17 mouse cellular contexts compared by ENCODE assay signal in genomic region chr2:130351758-130352339, GRCm38 (mm10). TPM values are rescaled to one million over a fixed set of nuclear protein-coding genes. Genes with fewer than 3 reads are reported as not detected.
DNase-seq lines count a peak whose midpoint lies in the region; ATAC-seq lines count a peak whose summit lies in the region.
"Had no signal": no experiment of that assay in that cellular context is flagged by ENCODE, and none has a peak within 500 bp of the region (broad histone marks: within the 10 kb centered on the region; RNA-seq: fewer than 3 reads in every experiment).

No protein-coding gene starts in this region.

- H3K27ac ChIP-seq in midbrain, embryonic 14.5 days (replicated peaks; ENCODE audit: low read depth, low read length): 0 out of 2 replicates have a peak overlapping the region, but pooled peaks have one; percentile 52
- H3K27ac ChIP-seq in midbrain, embryonic 11.5 days (ENCODE audit: low read depth, low read length): no peak overlapping the region
- peak overlapping the region; percentile 54 for H3K27ac ChIP-seq in forebrain, embryonic 12.5 days
- H3K27ac ChIP-seq in hindbrain, embryonic 13.5 days: peak overlapping the region; percentile 55
- H3K27ac ChIP-seq in midbrain, embryonic 15.5 days: no peak overlapping the region
- H3K27ac ChIP-seq: embryonic facial prominence, embryonic 15.5 days; lung, embryonic 15.5 days had no signal

- no peaks in the 10 kb centered on the region for H3K27me3 ChIP-seq in midbrain, embryonic 14.5 days (ENCODE audit: control insufficient read depth, insufficient read depth, low read length)
- H3K27me3 ChIP-seq in midbrain, embryonic 11.5 days (ENCODE audit: control insufficient read depth, insufficient read depth, low read length): no peaks in the 10 kb centered on the region
- H3K27me3 ChIP-seq in forebrain, embryonic 12.5 days: no peaks in the 10 kb centered on the region
- peaks cover 2% of the 10 kb centered on the region; the same call in 1 of the 2 replicates for H3K27me3 ChIP-seq in hindbrain, embryonic 13.5 days
- H3K27me3 ChIP-seq in midbrain, embryonic 15.5 days (replicated peaks): no peaks in the 10 kb centered on the region

- DNase-seq in midbrain, embryonic 14.5 days: peak; percentile 63
- no peak for DNase-seq in midbrain, embryonic 11.5 days (ENCODE audit: low spot score, missing footprints)
- no peak for DNase-seq in kidney, postnatal 10 days
- DNase-seq: adrenal gland, postnatal 25 days; kidney, adult 2 months; liver had no signal

- H3K4me2 ChIP-seq in midbrain, embryonic 14.5 days (ENCODE audit: low read length): no peak overlapping the region
- H3K4me2 ChIP-seq in midbrain, embryonic 11.5 days: no peak overlapping the region
- no peak overlapping the region; the same call in 1 of the 2 replicates for H3K4me2 ChIP-seq in forebrain, embryonic 12.5 days
- no peak overlapping the region for H3K4me2 ChIP-seq in hindbrain, embryonic 13.5 days
- H3K4me2 ChIP-seq in midbrain, embryonic 15.5 days: no peak overlapping the region
- H3K4me2 ChIP-seq: embryonic facial prominence, embryonic 15.5 days; lung, embryonic 15.5 days had no signal

- H3K4me1 ChIP-seq in midbrain, embryonic 14.5 days (ENCODE audit: control insufficient read depth, insufficient read depth, low read length): peaks cover 8% of the 10 kb centered on the region
- no peaks in the 10 kb centered on the region for H3K4me1 ChIP-seq in midbrain, embryonic 11.5 days (ENCODE audit: control insufficient read depth, insufficient read depth, low read length)
- peaks cover 15% of the 10 kb centered on the region for H3K4me1 ChIP-seq in forebrain, embryonic 12.5 days
- peaks cover 12% of the 10 kb centered on the region for H3K4me1 ChIP-seq in hindbrain, embryonic 13.5 days (replicated peaks)
- H3K4me1 ChIP-seq in midbrain, embryonic 15.5 days: peaks cover 8% of the 10 kb centered on the region
- H3K4me1 ChIP-seq: embryonic facial prominence, embryonic 15.5 days; lung, embryonic 15.5 days had no signal

- no peak overlapping the region for H3K4me3 ChIP-seq in midbrain, embryonic 14.5 days (replicated peaks; ENCODE audit: low read depth, low read length)
- H3K4me3 ChIP-seq in midbrain, embryonic 11.5 days (ENCODE audit: low read depth, low read length): no peak overlapping the region
- no peak overlapping the region for H3K4me3 ChIP-seq in forebrain, embryonic 12.5 days (replicated peaks)
- no peak overlapping the region for H3K4me3 ChIP-seq in hindbrain, embryonic 13.5 days
- H3K4me3 ChIP-seq in midbrain, embryonic 15.5 days: no peak overlapping the region
- H3K4me3 ChIP-seq: embryonic facial prominence, embryonic 15.5 days; lung, embryonic 15.5 days; megakaryocyte, embryonic 14.5 days had no signal

- H3K9ac ChIP-seq in midbrain, embryonic 14.5 days (replicated peaks; ENCODE audit: low read length): no peak overlapping the region
- H3K9ac ChIP-seq in midbrain, embryonic 11.5 days (ENCODE audit: low read length): no peak overlapping the region
- no peak overlapping the region for H3K9ac ChIP-seq in forebrain, embryonic 12.5 days
- no peak overlapping the region for H3K9ac ChIP-seq in hindbrain, embryonic 13.5 days
- H3K9ac ChIP-seq in midbrain, embryonic 15.5 days: no peak overlapping the region
- H3K9ac ChIP-seq: embryonic facial prominence, embryonic 15.5 days; lung, embryonic 15.5 days had no signal

- no peaks in the 10 kb centered on the region for H3K9me3 ChIP-seq in midbrain, embryonic 14.5 days (ENCODE audit: control insufficient read depth, low read length)
- H3K9me3 ChIP-seq in midbrain, embryonic 11.5 days (ENCODE audit: control insufficient read depth, low read length): no peaks in the 10 kb centered on the region
- no peaks in the 10 kb centered on the region for H3K9me3 ChIP-seq in forebrain, embryonic 12.5 days
- no peaks in the 10 kb centered on the region for H3K9me3 ChIP-seq in hindbrain, embryonic 13.5 days
- H3K9me3 ChIP-seq in midbrain, embryonic 15.5 days: no peaks in the 10 kb centered on the region
- H3K9me3 ChIP-seq: embryonic facial prominence, embryonic 15.5 days; lung, embryonic 15.5 days; megakaryocyte, embryonic 14.5 days had no signal

- H3K36me3 ChIP-seq in midbrain, embryonic 14.5 days (ENCODE audit: control insufficient read depth, insufficient read depth, low read length): no peaks in the 10 kb centered on the region
- H3K36me3 ChIP-seq in midbrain, embryonic 11.5 days (ENCODE audit: control insufficient read depth, insufficient read depth, low read length): no peaks in the 10 kb centered on the region
- H3K36me3 ChIP-seq in forebrain, embryonic 12.5 days (replicated peaks): no peaks in the 10 kb centered on the region
- H3K36me3 ChIP-seq in hindbrain, embryonic 13.5 days: no peaks in the 10 kb centered on the region
- H3K36me3 ChIP-seq in midbrain, embryonic 15.5 days (replicated peaks): no peaks in the 10 kb centered on the region
- H3K36me3 ChIP-seq: embryonic facial prominence, embryonic 15.5 days; lung, embryonic 15.5 days had no signal

- WGBS in midbrain, embryonic 14.5 days: 19% methylated on average over 5 of the region's 5 CpGs
- WGBS in midbrain, embryonic 11.5 days: 43% methylated on average over 5 of the region's 5 CpGs
- WGBS in forebrain, embryonic 12.5 days: 24% methylated on average over 5 of the region's 5 CpGs
- 23% methylated on average over 5 of the region's 5 CpGs for WGBS in hindbrain, embryonic 13.5 days
- WGBS in midbrain, embryonic 15.5 days: 26% methylated on average over 5 of the region's 5 CpGs

- peak; percentile 89 for ATAC-seq in midbrain, embryonic 14.5 days (ENCODE audit: low FRiP score, low TSS enrichment)
- no peak for ATAC-seq in midbrain, embryonic 11.5 days (ENCODE audit: low FRiP score)
- peak; percentile 97 for ATAC-seq in forebrain, embryonic 12.5 days (ENCODE audit: low FRiP score)
- ATAC-seq in hindbrain, embryonic 13.5 days (ENCODE audit: low FRiP score): peak; percentile 94
- peak; percentile 86 for ATAC-seq in midbrain, embryonic 15.5 days (replicated peaks)
- ATAC-seq in erythroblast, adult 5-6 weeks (replicated peaks; ENCODE audit: low FRiP score, poor library complexity, severe bottlenecking): no peak

RNA-seq across cellular contexts. Expression of gene Cpxm1, which starts 45.5 kb away (rescaled TPM):
- 13.0 and 15.3 TPM in 2 replicates for polyA plus RNA-seq in midbrain, embryonic 14.5 days (2014; fragmentation: Nextera tagmentation; extraction: Ambion mirVana)
- polyA plus RNA-seq in midbrain, embryonic 11.5 days (2014; fragmentation: Nextera tagmentation; extraction: Ambion mirVana): 26.7 and 27.8 TPM in 2 replicates
- 26.2 and 28.4 TPM in 2 replicates for polyA plus RNA-seq in forebrain, embryonic 12.5 days (2016; fragmentation: Nextera tagmentation; extraction: Ambion mirVana)
- polyA plus RNA-seq in hindbrain, embryonic 13.5 days (2015; fragmentation: Nextera tagmentation; extraction: Ambion mirVana): 29.0 and 32.6 TPM in 2 replicates
- 21.2 and 27.5 TPM in 2 replicates for polyA plus RNA-seq in midbrain, embryonic 15.5 days (2015; fragmentation: Nextera tagmentation; extraction: Ambion mirVana)
- total RNA-seq in erythroblast, adult 5-6 weeks (2015; ENCODE audit: low replicate concordance): not detected in 2 replicates
- total RNA-seq in erythroblast, adult 5-6 weeks (2017; ENCODE audit: low replicate concordance): not detected in 2 replicates

RNA-seq across cellular contexts. Expression of gene Gm28372, which starts 53.2 kb away (rescaled TPM):
- 0.15 TPM in 1 of 2 replicates, not detected in the other for polyA plus RNA-seq in midbrain, embryonic 14.5 days (2014; fragmentation: Nextera tagmentation; extraction: Ambion mirVana)
- not detected in 2 replicates for polyA plus RNA-seq in midbrain, embryonic 11.5 days (2014; fragmentation: Nextera tagmentation; extraction: Ambion mirVana)
- polyA plus RNA-seq in forebrain, embryonic 12.5 days (2016; fragmentation: Nextera tagmentation; extraction: Ambion mirVana): not detected in 2 replicates
- 0.16 TPM in 1 of 2 replicates, not detected in the other for polyA plus RNA-seq in hindbrain, embryonic 13.5 days (2015; fragmentation: Nextera tagmentation; extraction: Ambion mirVana)
- 0.28 and 0.29 TPM in 2 replicates for polyA plus RNA-seq in midbrain, embryonic 15.5 days (2015; fragmentation: Nextera tagmentation; extraction: Ambion mirVana)
- total RNA-seq in erythroblast, adult 5-6 weeks (2015; ENCODE audit: low replicate concordance): not detected in 2 replicates
- not detected in 2 replicates for total RNA-seq in erythroblast, adult 5-6 weeks (2017; ENCODE audit: low replicate concordance)
- total RNA-seq: adrenal gland, postnatal 25 days; heart, adult 8-10 months; heart, postnatal 25 days; layer of hippocampus, postnatal 25 days had no signal
- polyA plus RNA-seq: cortical plate, adult 2 months; embryonic facial prominence, embryonic 15.5 days; kidney, adult 2 months; lung, embryonic 15.5 days had no signal

RNA-seq across cellular contexts. Expression of gene 1700020A23Rik, which starts 53.2 kb away (rescaled TPM):
- polyA plus RNA-seq in midbrain, embryonic 14.5 days (2014; fragmentation: Nextera tagmentation; extraction: Ambion mirVana): not detected in 2 replicates
- polyA plus RNA-seq in midbrain, embryonic 11.5 days (2014; fragmentation: Nextera tagmentation; extraction: Ambion mirVana): not detected in 2 replicates
- polyA plus RNA-seq in forebrain, embryonic 12.5 days (2016; fragmentation: Nextera tagmentation; extraction: Ambion mirVana): not detected in 2 replicates
- polyA plus RNA-seq in hindbrain, embryonic 13.5 days (2015; fragmentation: Nextera tagmentation; extraction: Ambion mirVana): 0.68 and 0.83 TPM in 2 replicates
- 0.69 TPM in 1 of 2 replicates, not detected in the other for polyA plus RNA-seq in midbrain, embryonic 15.5 days (2015; fragmentation: Nextera tagmentation; extraction: Ambion mirVana)
- not detected in 2 replicates for total RNA-seq in erythroblast, adult 5-6 weeks (2015; ENCODE audit: low replicate concordance)
- total RNA-seq in erythroblast, adult 5-6 weeks (2017; ENCODE audit: low replicate concordance): not detected in 2 replicates
- total RNA-seq: adrenal gland, postnatal 25 days; heart, adult 8-10 months; heart, postnatal 25 days; layer of hippocampus, postnatal 25 days had no signal
- polyA plus RNA-seq: cortical plate, adult 2 months; lung, embryonic 15.5 days had no signal

RNA-seq across cellular contexts. Expression of gene Tmem239, which starts 54.4 kb away (rescaled TPM):
- not detected in 2 replicates for polyA plus RNA-seq in midbrain, embryonic 14.5 days (2014; fragmentation: Nextera tagmentation; extraction: Ambion mirVana)
- not detected in 2 replicates for polyA plus RNA-seq in midbrain, embryonic 11.5 days (2014; fragmentation: Nextera tagmentation; extraction: Ambion mirVana)
- 0.15 TPM in 1 of 2 replicates, not detected in the other for polyA plus RNA-seq in forebrain, embryonic 12.5 days (2016; fragmentation: Nextera tagmentation; extraction: Ambion mirVana)
- polyA plus RNA-seq in hindbrain, embryonic 13.5 days (2015; fragmentation: Nextera tagmentation; extraction: Ambion mirVana): 0.23 and 0.38 TPM in 2 replicates
- 0.22 TPM in 1 of 2 replicates, not detected in the other for polyA plus RNA-seq in midbrain, embryonic 15.5 days (2015; fragmentation: Nextera tagmentation; extraction: Ambion mirVana)
- not detected in 2 replicates for total RNA-seq in erythroblast, adult 5-6 weeks (2015; ENCODE audit: low replicate concordance)
- total RNA-seq in erythroblast, adult 5-6 weeks (2017; ENCODE audit: low replicate concordance): not detected in 2 replicates
- total RNA-seq: adrenal gland, postnatal 25 days; heart, adult 8-10 months; heart, postnatal 25 days; layer of hippocampus, postnatal 25 days had no signal
- polyA plus RNA-seq: cortical plate, adult 2 months; embryonic facial prominence, embryonic 15.5 days; kidney, adult 2 months; lung, embryonic 15.5 days had no signal

RNA-seq across cellular contexts. Expression of gene Ebf4, which starts 56.9 kb away (rescaled TPM):
- 3.6 and 4.7 TPM in 2 replicates for polyA plus RNA-seq in midbrain, embryonic 14.5 days (2014; fragmentation: Nextera tagmentation; extraction: Ambion mirVana)
- 1.3 and 1.8 TPM in 2 replicates for polyA plus RNA-seq in midbrain, embryonic 11.5 days (2014; fragmentation: Nextera tagmentation; extraction: Ambion mirVana)
- polyA plus RNA-seq in forebrain, embryonic 12.5 days (2016; fragmentation: Nextera tagmentation; extraction: Ambion mirVana): 2.7 and 2.9 TPM in 2 replicates
- 2.6 and 3.1 TPM in 2 replicates for polyA plus RNA-seq in hindbrain, embryonic 13.5 days (2015; fragmentation: Nextera tagmentation; extraction: Ambion mirVana)
- 5.8 and 6.3 TPM in 2 replicates for polyA plus RNA-seq in midbrain, embryonic 15.5 days (2015; fragmentation: Nextera tagmentation; extraction: Ambion mirVana)
- not detected in 2 replicates for total RNA-seq in erythroblast, adult 5-6 weeks (2015; ENCODE audit: low replicate concordance)
- 0.84 TPM in 1 of 2 replicates, not detected in the other for total RNA-seq in erythroblast, adult 5-6 weeks (2017; ENCODE audit: low replicate concordance)

Comparison
In these comparisons a context has a peak if more than half of its experiments do, and no peak if none do; other contexts are left out.
1. ATAC-seq: peak in midbrain, embryonic 14.5 days (single experiment), forebrain, embryonic 12.5 days (single experiment), hindbrain, embryonic 13.5 days (single experiment) and midbrain, embryonic 15.5 days (single experiment); none in midbrain, embryonic 11.5 days (single experiment) and erythroblast, adult 5-6 weeks (single experiment).
2. H3K27ac ChIP-seq: peak in midbrain, embryonic 14.5 days (single experiment), forebrain, embryonic 12.5 days (single experiment) and hindbrain, embryonic 13.5 days (single experiment); none in midbrain, embryonic 11.5 days (single experiment) and midbrain, embryonic 15.5 days (single experiment).